Mouse (Mus musculus): ENCODE measurements around the gene Inpp5a.
"Not testable (repeated sequence)": the region's sequence is repeated elsewhere in the genome, so short reads cannot be mapped to it uniquely, and the experiment has no call there.

Gene Inpp5a

GRCm38 (mm10) chr7:139400926-139401325 is 12.0 kb downstream of the Inpp5a start:
- no peak for DNase-seq (ENCODE audit: low read depth, low spot score)

DNA sequence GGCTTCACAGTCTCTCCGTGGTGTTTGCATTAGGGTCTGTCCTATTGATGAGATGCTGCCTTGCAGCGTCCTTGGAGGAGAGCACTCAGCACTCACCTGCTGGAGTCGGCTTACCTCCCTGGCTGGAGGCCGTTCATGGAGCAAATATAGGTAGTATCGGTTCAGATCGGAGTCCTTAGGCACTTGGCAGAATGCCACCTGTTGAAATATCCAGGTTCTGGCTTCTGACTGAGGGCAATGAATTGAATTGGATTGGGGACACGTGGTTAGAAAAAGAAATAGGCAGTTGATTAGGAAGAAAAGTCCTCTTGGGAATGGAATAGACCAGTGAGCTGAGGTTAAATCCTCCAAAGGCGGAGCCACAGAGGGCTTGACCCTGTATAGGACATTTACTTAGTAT is 12.9 kb downstream of the Inpp5a start:
- no peak for DNase-seq (ENCODE audit: low read depth, low spot score)

GRCm38 (mm10) chr7:139402721-139403120 is 13.8 kb downstream of the Inpp5a start:
- no peak for DNase-seq (ENCODE audit: low read depth, low spot score)

- DNase-seq (ENCODE audit: low read depth, low spot score): no peak
These were observed 17.7 kb downstream of the Inpp5a start for GRCm38 (mm10) chr7:139406581-139406980.

- no peak for DNase-seq (ENCODE audit: low read depth, low spot score)
These were observed 19.1 kb downstream of the Inpp5a start for GRCm38 (mm10) chr7:139407966-139408365.

DNA sequence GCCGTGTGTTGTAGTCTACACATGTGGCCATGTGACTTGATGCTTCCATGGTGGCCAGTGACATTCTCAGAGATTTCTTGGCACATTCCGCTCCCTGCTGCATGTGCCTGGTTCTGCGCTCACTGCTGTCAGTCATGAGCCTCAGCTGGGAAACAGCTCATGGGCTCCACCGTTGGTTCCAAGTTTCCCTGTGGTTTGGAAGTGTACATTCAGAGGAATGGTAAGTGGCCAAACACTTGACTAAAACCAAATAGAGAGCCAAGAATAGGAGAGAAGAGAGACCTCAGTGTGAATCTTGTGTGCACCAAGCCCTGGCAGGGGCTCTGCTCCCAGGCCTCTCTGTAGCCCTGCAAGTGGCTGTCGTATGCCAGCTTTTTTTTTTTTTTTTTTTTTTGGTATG is 21.0 kb downstream of the Inpp5a start:
- DNase-seq (ENCODE audit: low read depth, low spot score): peak; percentile 34

GRCm38 (mm10) chr7:139412223-139412950 is 23.5 kb downstream of the Inpp5a start:
- DNase-seq (ENCODE audit: low read depth, low spot score): no peak

GRCm38 (mm10) chr7:139413400-139413799 is 24.5 kb downstream of the Inpp5a start:
- no peak for DNase-seq (ENCODE audit: low read depth, low spot score)

GRCm38 (mm10) chr7:139415616-139416225 is 26.8 kb downstream of the Inpp5a start:
- peak; percentile 51 for DNase-seq (ENCODE audit: low read depth, low spot score)

DNA sequence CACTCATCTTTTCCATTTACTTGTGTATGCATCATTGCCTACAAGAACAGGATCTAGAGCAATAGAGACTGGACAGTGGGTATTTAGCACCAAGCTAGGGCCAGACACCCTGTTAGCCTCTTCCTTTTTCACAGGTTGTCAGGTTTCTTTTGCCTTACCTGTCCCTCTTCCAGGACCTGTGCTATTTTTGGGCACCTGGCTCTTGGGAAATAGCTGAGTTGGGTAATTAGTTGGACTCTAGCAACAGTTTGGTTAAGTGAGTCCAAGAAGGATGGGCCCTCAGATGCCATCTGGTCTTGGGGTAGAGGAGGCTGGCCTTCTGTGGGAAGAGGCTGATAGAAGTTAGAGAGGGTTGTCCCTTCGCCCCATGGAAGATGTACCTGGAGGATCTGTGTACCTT is 29.5 kb downstream of the Inpp5a start:
- no peak for DNase-seq (ENCODE audit: low read depth, low spot score)

DNA sequence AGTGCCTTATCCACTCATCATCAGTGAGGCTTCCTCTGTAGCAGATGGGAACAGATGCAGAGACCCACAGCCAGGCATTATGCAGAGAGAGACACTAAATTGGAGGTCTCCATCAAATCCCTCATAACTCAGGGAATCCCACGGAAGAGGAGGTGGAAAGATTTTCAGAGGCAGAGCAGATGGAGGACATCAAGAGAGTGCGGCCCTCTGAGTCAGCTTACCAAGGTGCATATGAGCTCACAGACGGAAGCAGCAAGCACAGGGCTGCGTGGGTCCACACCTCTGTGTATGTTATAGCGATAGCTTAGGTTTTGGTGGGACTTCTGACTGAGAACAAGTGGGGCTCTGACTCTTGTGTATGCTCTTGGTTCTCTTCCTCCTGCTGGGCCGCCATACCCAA is 33.9 kb downstream of the Inpp5a start:
- no peak for DNase-seq (ENCODE audit: low read depth, low spot score)

DNA sequence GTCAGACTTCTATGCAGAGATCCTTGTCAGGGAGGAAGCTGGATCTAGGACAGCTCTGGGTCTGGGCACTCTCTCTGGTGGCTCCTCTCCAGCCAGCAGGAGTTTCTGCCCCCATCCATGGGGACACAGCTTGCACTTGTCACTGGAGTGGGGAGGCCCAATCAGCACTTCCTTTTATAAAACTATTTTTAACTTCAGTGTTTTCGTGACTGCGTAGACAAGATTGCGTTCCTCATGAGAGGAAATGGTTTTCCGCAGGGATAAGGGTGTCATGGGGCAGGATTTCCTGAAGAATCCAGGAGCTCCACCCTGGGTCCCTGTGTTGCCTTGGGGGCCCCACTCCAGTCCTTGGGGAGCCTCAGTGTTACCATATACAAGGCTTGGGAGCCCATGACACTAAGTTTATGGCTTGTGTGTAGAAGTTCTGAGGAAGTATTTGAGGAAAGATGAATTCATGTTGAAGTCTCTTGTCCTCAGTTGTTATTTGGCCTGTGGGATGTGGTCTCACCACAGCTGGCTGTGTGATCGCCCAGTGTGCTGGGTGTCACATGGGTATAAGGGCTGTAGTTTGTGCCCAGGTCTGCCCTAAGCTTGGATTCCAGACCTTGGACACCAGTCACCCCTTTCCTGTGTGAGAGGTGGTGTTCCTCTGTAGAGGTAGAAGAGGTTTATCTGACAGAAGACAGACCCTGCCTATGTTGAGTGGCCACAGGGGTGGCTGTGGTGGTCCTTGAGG is 45.4 kb downstream of the Inpp5a start:
- no peak for DNase-seq (ENCODE audit: low read depth, low spot score)

DNA sequence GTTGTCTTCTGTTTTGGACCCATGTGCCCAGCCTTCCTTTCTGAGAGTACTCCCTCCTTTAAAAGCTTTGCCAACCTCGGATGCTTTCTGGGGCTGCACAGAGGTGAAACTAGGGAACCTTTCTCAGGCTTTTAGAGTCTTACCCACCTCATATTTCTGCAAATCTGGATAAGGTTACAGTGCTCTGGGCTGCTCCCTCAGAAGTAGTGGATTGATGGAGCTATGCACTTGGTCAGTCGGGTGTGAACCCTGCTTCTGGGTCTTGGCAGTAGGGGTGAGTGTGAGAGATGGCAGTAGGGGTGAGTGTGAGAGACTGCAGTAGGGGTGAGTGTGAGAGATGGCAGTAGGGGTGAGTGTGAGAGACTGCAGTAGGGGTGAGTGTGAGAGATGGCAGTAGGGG is 46.0 kb downstream of the Inpp5a start:
- DNase-seq (ENCODE audit: low read depth, low spot score): not testable (repeated sequence)

DNA sequence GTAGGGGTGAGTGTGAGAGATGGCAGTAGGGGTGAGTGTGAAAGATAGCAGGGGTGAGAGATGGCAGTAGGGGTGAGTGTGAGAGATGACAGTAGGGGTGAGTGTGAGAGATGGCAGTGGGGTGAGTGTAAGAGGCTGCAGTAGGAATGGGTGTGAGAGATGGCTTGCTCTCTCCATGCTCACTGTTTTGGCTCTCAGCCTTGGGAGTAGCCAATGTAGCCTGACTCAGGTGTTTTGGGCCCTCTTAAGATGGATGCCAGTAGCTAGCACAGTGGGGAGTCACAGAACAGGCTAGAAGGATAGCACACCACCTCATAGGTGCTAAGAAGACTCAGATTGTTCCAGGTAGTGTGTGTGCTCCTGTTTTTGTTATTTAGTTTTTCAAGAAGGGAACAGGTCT is 46.8 kb downstream of the Inpp5a start:
- DNase-seq (ENCODE audit: low read depth, low spot score): no peak

DNA sequence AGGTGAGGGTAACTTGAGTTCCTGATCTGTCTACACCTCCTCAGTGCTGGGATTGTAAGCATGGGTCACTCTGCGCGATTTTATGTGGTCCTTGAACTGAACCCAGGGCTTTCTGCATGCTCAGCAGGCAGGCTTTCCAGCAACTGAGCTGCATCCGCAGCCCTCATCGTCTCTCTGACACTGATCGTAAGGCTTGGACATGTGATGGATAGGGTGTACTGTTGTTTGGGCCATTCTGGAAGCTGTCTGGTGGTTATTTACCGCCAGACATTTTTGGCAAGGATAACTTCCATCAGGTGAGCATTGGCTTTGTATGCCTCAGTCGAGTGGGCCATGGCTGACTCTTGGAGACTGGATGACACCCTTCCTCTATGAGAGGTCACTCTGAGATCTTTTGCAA is 48.0 kb downstream of the Inpp5a start:
- no peak for DNase-seq (ENCODE audit: low read depth, low spot score)

GRCm38 (mm10) chr7:139437471-139437870 is 48.6 kb downstream of the Inpp5a start:
- DNase-seq (ENCODE audit: low read depth, low spot score): no peak

DNA sequence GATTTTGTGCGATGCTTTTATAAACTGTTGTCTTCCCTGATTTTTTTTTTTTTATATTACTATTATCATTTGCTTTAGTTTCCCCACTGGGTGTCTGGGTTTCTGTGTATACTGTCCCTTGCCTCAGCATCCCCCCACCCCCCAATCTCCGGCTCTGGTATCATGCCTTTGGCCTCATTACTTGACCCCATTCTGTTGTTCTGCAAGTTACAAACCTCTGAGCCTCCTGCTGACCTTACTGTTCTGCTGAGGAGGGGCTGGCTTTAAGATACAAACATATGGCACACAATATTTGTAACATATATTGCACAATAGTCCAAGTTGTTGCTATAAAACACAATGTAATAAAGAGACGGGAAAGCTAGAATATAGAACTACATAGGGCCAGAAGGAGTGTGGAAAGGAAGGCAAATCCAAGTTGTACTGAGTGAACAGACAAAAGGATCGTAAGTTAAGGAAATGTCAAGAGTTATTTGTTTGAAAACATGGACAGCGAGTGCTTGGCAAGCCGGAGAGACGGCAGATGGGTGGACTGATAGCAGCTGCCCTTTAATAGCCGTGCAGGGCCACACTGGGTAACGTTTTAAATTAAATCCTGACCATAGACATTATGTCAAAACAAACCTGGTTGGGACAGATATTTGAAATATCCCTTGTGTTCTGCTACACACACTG is 49.2 kb downstream of the Inpp5a start:
- no peak for DNase-seq (ENCODE audit: low read depth, low spot score)

- DNase-seq (ENCODE audit: low read depth, low spot score): no peak
These were observed 49.7 kb downstream of the Inpp5a start for GRCm38 (mm10) chr7:139438601-139438945.

- no peak for DNase-seq (ENCODE audit: low read depth, low spot score)
These were observed 50.1 kb downstream of the Inpp5a start for GRCm38 (mm10) chr7:139439031-139439430.

DNA sequence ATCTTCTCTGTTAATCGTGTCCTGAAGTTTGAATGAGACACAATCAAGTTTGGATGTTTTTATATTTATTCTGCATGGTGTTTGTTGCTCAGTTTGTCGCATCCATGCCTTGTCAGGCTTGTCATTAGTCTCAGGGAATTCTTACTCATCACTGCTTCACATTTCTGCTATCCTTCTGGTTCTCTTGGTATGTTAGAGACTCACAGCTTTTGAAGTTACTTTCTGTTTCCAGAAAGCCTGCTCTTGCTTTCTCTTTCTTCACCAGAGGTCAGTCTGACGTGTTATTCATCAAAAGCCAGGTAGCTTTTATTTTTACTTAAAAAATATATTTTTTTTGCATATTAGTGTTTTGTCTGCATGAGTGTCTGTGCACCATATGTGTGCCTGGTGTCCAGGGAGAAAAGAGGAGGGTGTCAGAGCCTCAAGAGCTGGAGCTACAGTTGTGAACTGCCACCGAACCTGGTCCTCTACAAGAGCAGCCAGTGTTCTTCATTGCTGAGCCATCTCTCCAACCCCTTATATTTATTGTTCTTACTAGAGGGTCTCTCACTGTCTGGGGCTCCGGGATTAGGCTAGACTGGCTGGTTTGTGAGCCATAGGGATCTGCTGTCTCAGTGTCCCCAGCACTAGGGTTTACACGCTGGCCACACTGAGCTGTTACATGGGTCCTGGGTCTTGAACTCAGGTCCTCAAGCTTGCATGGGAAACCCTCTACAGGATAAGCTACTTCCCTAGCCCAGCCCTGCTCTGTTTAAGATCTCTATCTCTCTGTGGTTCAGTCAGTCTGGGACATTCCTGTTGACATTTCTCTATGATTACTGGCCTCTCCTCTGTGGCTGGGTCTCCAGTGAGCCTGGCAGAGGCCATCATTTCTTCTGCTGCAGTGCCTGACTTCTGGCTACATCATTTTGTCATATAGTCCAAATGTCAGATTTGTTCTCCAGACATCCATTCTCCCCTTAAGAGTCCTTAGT is 51.3 kb downstream of the Inpp5a start:
- DNase-seq (ENCODE audit: low read depth, low spot score): peak; percentile 26

DNA sequence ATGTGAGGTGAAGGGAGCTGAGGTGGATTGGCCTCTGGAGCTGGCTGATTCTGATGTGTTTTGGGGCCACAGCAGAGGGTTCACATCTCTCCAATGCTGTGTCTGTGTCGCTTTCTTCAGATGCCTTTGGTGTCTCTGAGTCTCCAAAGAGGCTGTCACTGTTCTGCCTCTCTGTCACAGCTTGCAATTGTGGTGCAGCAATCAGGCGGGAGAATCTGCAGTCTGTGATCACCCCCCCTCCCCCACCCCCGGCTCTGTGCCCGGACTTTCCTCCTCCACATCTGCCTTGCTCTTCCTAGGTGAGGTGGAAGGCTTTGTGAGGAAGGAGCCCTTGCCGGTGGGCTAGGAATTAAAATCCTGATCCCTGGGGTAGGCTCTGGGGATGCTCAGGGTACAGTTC is 52.1 kb downstream of the Inpp5a start:
- no peak for DNase-seq (ENCODE audit: low read depth, low spot score)

All from 3T3-L1 (cell line).